Mouse (Mus musculus): ENCODE data around the gene Hsf4.

The Hsf4 gene

DNA sequence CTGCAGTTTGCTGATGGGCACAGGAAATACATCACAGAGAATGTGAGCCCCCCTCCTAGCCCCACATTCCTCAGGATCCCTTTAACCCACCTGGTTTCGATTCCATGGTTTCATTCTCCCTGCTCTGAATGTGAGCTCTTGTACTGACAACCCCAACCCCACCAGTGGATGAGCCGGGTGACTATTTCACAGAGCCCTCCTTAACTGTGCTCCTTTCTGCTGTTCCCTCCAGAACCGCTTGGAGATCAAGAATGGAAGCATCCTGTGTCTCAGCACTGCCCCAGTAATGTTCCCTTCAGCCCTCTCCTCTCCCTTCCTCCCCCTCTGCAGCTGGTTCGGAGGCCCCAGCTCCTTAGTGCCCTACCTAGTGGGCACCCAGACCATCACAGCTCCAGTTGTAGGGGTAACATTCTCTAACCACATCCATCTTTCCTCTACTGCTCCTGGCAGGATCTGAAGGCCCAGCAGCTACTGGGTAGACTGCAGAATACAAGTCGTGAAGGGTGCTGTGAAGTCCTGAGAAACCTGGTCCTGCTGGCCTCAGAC, 36.6 kb downstream of the Hsf4 start:
- no peak for DNase-seq

GRCm38 (mm10) chr8:105307670-105308069, 38.1 kb downstream of the Hsf4 start:
- DNase-seq = no peak

DNA sequence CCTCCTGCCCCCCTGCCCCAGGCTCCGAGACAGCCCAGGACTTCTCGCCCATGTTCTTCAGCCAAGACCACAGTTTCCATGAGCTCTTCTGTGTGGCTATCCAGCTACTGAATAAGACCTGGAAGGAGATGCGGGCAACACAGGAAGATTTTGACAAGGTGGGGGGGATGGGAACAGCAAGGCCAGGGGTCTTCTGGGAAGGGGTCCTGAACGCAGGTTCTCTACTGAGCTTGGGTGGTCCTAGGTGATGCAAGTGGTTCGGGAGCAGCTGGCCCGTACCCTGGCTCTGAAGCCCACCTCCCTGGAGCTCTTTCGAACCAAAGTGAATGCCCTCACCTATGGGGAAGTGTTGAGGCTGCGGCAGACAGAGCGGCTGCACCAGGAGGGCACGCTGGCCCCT, 38.8 kb downstream of the Hsf4 start:
- DNase-seq = no peak

DNA sequence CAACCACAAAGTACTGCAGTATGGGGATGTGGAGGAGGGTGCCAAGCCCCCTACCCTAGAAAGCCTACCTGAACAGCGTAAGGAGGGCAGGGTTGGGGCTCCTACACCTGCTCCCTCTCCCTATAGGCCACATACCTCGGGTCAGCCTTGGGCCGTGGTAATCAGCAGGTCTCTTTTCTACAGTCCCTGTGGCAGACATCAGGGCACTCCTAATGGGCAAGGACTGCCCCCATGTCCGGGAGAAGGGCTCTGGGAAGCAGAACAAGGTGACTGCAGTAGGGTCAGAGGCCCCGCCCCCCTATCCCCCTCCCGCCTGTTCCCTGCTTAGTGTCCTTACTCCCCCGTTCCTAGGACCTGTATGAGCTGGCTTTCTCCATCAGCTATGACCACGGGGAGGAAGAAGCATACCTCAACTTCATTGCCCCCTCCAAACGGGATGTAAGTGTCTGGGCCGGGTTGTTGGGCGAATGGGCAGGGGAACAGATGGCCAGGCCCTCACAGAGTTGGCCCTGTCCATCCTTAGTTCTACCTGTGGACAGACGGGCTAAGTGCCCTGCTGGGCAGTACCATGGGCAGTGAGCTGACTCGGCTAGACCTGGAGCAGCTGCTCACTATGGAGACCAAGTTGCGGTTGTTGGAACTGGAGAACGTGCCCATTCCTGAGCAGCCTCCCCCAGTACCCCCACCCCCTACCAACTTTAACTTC, 39.7 kb downstream of the Hsf4 start:
- no peak for DNase-seq

GRCm38 (mm10) chr8:105310118-105310517, 40.5 kb downstream of the Hsf4 start:
- no peak for DNase-seq

- no peak for DNase-seq
Observed at GRCm38 (mm10) chr8:105311718-105312117, 42.1 kb downstream of the Hsf4 start.

DNA sequence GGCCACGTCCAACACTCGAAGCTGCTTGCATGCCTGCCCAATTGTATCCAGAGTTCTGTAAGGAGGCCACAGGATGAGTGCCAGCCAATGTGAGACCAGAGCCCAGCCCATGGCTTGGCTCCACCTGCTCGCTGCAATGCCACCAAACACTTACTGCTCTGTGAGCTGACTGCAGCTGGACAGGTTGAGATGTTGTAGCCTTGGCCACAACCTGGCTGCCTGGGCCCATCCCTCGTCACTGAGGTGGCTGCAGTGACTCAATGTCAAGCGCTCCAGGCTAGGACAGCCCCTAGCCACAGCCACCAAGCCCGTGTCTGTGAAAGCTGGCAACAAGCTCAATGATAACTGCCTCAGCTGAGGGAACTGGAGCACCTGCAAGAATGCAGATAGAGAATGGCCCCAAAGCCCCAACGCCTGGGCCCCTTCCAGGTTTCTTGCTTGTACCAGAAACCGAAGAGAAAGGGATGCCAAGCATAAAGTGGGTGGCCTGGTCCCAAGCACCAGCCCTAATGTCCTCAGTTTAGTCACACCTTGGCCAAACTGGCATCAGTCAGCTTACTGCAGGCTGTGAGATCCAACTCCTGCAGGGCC, 43.4 kb downstream of the Hsf4 start:
- DNase-seq = no peak

- DNase-seq = no peak
Observed at GRCm38 (mm10) chr8:105313622-105314402, 44.2 kb downstream of the Hsf4 start.

- no peak for DNase-seq
Observed at GRCm38 (mm10) chr8:105315073-105315769, 45.6 kb downstream of the Hsf4 start.

- DNase-seq = no peak
Observed at GRCm38 (mm10) chr8:105317941-105318340, 48.3 kb downstream of the Hsf4 start.

DNA sequence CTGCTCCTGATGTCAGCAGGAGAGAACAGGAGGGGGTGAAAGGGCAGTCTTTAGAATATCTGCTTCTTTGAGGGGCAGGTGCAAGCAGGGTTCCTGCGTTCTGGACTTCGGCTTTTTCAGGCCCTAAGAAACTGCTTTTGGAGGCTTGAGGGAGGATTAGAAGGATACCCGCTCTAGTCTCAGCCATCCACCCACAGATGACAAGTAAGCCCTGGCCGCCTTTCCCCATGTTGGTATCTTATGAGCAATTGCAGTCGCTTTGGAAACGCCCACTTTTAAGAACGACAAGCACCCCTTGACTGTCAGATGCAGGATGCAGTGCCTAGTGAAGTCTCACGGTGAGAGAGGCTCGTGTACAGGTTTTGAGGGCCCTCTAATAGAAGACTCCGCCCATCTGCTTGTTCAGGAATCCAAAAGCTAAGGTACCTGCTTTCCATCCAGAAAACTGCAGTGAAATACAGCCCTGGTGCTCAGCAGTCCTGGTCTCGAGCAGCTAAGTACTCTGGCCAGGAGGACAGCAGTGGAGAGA, 49.1 kb downstream of the Hsf4 start:
- DNase-seq = no peak

DNA sequence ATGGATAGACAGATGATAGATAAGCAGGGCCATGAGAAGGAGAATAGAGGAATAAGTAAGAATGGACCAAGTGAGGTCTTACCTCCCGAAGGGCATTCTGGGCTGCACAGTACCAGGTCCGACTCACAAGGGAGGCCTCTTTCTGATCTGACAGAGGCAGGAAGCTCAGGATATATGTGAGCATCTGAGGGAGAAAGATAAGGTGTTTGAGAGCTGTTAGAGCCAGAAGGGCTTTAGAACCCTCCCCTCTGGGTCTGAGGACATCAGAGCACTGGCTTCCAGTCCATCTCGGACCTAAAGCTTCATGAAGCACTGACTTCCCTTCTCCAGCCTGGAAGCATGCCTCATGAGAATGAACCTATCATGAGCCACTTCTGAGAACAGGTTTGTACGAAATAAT, 53.6 kb downstream of the Hsf4 start:
- DNase-seq = no peak

Measured in thymus, postnatal 4 days (tissue).